Mouse (Mus musculus): Measurements from ENCODE around the gene Slc39a11. TPM values are rescaled to one million over a fixed set of nuclear protein-coding genes. Genes with fewer than 3 reads are reported as not detected.

Gene Slc39a11
- total and polyA plus RNA-seq, 3 experiments = 43.2 to 54.4 (median 51.0) TPM

DNA sequence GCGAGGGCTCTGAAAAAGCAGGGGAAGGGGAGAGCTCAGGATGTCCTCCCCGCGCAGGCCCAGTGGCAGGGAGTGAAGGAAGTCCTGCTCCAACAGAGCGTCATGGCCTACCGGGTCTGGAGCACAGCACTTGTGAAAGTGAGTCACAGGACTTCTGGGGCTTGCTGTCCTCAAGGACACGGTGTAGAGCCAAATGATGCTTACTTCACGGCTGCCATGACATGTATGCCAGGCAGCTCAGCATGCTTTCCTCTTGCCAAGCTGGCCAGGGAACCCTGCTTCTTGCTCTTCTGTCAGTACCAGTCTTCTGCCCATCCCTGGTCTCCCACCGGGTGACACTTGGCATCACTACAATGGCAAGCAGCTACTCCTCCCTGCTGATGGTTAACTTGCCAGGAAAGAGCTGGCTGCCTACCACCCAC, 6.6 kb upstream of the Slc39a11 start:
- H3K36me3 ChIP-seq (replicated peaks in 1 of 2; ENCODE audit: control insufficient read depth in 1 of 2, insufficient read depth in 1 of 2, low read length in 1 of 2) = peaks cover 89 to 96% of the 10 kb centered on the region in 2 experiments
- dilution Hi-C loops (cut with MboI; ENCODE audit: extremely low pct_ligation_motif_present, extremely low pct_unique_long_range_greater_than_20kb, low sequenced_read_pairs) (no loop called here), in situ Hi-C loops (cut with MboI; ENCODE audit: low pct_ligation_motif_present, low pct_unique_long_range_greater_than_20kb, low sequenced_read_pairs) (no loop called here)
- H3K9ac ChIP-seq (ENCODE audit: insufficient read depth, low read depth) = no peak overlapping the region
- peaks cover 0 to 10% of the 10 kb centered on the region in 2 experiments; a peak in 2 of 4 replicates for H3K4me1 ChIP-seq (ENCODE audit: control insufficient read depth in 1 of 2, insufficient read depth in 2 of 2)
- no peak for TF ChIP-seq IRF4 (IDR thresholded peaks at IDR 0.05; ENCODE audit: low read depth, low read length)
- no peak for TF ChIP-seq GABPA (IDR thresholded peaks at IDR 0.05; ENCODE audit: insufficient replicate concordance, low read depth, low read length)
- H3K27me3 ChIP-seq (replicated peaks) = no peaks in the 10 kb centered on the region
- DNase-seq (ENCODE audit: extremely low read depth) = no peak
- no peak overlapping the region for H3K4me2 ChIP-seq (ENCODE audit: insufficient read depth, low read depth, poor library complexity, severe bottlenecking)
- no peak overlapping the region for H3K27ac ChIP-seq (ENCODE audit: insufficient read depth, low read depth)
- no peak overlapping the region for H3K4me3 ChIP-seq (replicated peaks in 1 of 3; ENCODE audit: low read depth in 2 of 3, low read length in 2 of 3, poor library complexity in 1 of 3)
- no peaks in the 10 kb centered on the region for H3K9me3 ChIP-seq (replicated peaks; ENCODE audit: low read length)
- H3K79me2 ChIP-seq (replicated peaks; ENCODE audit: control insufficient read depth, extremely low read depth, insufficient read depth, poor library complexity, severe bottlenecking) = 0 out of 2 replicates have a peak, but pooled peaks cover 3% of the 10 kb centered on the region

DNA sequence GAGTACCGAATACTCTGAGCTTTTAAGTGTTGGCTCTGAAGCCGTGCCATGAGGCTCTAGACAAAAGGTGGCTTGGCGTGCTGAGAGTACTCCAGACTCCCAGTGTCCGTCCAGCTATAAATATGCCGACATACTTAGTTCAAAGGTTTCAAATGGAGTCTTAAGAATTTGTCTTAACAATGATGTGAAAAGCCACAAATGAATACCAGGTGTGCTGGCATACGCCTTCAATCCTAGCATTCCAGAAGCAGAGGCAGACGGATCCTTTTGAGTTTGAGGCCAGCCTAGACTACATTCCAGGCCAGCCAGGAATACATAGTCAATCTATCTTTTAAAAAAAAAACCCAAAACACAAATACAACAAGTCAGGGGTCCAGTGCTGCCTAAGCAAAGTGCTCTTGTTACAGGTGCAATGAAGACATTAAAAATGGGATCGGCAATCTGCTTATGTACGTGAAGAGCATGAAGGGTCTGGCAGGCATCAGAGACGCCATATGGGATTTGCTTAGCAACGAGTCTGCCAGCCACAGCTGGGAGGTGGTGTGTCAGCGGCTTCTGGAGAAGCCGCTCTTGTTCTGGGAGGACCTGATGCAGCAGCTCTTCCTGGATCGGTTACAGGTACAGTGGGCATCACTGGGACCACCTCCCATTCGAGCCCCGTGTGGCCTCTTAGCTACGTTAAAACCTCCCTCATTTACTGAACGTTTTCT, 4.8 kb upstream of the Slc39a11 start:
- dilution Hi-C loops (cut with MboI; ENCODE audit: extremely low pct_ligation_motif_present, extremely low pct_unique_long_range_greater_than_20kb, low sequenced_read_pairs) = no loop called here
- Histone ChIP-seq H3K9me3 (replicated peaks; ENCODE audit: low read length) (no peaks in the 10 kb centered on the region), H3K4me1 (ENCODE audit: control insufficient read depth in 1 of 2, insufficient read depth in 2 of 2) (peaks cover 6 to 24% of the 10 kb centered on the region in 2 experiments; a peak in 2 of 4 replicates), H3K27ac (ENCODE audit: insufficient read depth, low read depth) (no peak overlapping the region), H3K36me3 (replicated peaks in 1 of 2; ENCODE audit: control insufficient read depth in 1 of 2, insufficient read depth in 1 of 2, low read length in 1 of 2) (peaks cover 79 to 85% of the 10 kb centered on the region in 2 experiments), H3K9ac (ENCODE audit: insufficient read depth, low read depth) (no peak overlapping the region), H3K79me2 (replicated peaks; ENCODE audit: control insufficient read depth, extremely low read depth, insufficient read depth, poor library complexity, severe bottlenecking) (no peaks in the 10 kb centered on the region), H3K4me3 (replicated peaks in 1 of 3; ENCODE audit: low read depth in 2 of 3, low read length in 2 of 3, poor library complexity in 1 of 3) (no peak overlapping the region), H3K27me3 (replicated peaks) (no peaks in the 10 kb centered on the region), H3K4me2 (ENCODE audit: insufficient read depth, low read depth, poor library complexity, severe bottlenecking) (no peak overlapping the region)
- DNase-seq (ENCODE audit: extremely low read depth) = no peak
- in situ Hi-C loops (cut with MboI; ENCODE audit: low pct_ligation_motif_present, low pct_unique_long_range_greater_than_20kb, low sequenced_read_pairs) = no loop called here
- TF ChIP-seq MXI1 (IDR thresholded peaks at IDR 0.05; ENCODE audit: low read depth, low read length) (no peak), POLR2AphosphoS2 (IDR thresholded peaks at IDR 0.05; ENCODE audit: low read depth, low read length) (no peak), ZMIZ1 (IDR thresholded peaks at IDR 0.05; ENCODE audit: low read depth, low read length) (no peak), MAX (IDR thresholded peaks at IDR 0.05; ENCODE audit: low read length) (no peak), CHD2 (IDR thresholded peaks at IDR 0.05; ENCODE audit: low read length) (no peak), MEF2A (IDR thresholded peaks at IDR 0.05; ENCODE audit: borderline replicate concordance, low read depth, low read length) (no peak), EP300 (IDR thresholded peaks at IDR 0.05; ENCODE audit: low read length) (no peak), TCF12 (IDR thresholded peaks at IDR 0.05; ENCODE audit: low read depth, low read length) (no peak), MAZ (IDR thresholded peaks at IDR 0.05; ENCODE audit: low read depth, low read length) (no peak), TBP (conservative IDR thresholded peaks at IDR 0.05; ENCODE audit: low read depth, low read length) (no peak), ETS1 (conservative IDR thresholded peaks at IDR 0.05; ENCODE audit: low read depth, low read length) (no peak), NRF1 (IDR thresholded peaks at IDR 0.05; ENCODE audit: low read depth, low read length) (no peak), POLR2A (IDR thresholded peaks at IDR 0.05; ENCODE audit: low read depth, low read length) (no peak), RAD21 (IDR thresholded peaks at IDR 0.05; ENCODE audit: low read depth, low read length) (no peak), JUND (conservative IDR thresholded peaks at IDR 0.05; ENCODE audit: low read depth, low read length) (no peak)

All from CH12.LX (cell line).